Mouse (Mus musculus) cortical plate, adult 2 months (tissue): ENCODE data around the gene Sec63. TPM values are rescaled to one million over a fixed set of nuclear protein-coding genes. Genes with fewer than 3 reads are reported as not detected.

Experiments used
- H3K27ac ChIP-seq: fragments of 200-500 bp; 2 replicates; pipeline ENCODE4 v1.5.1; 2012; ENCODE audit warnings: low read length, control low read depth, inconsistent platforms; ENCODE audit not compliant: insufficient read depth
- H3K4me1 ChIP-seq: fragments of 200-500 bp; 2 replicates; pipeline ENCODE4 v1.6.1; 2011; ENCODE audit warnings: low read length; ENCODE audit not compliant: control insufficient read depth, insufficient read depth
- H3K4me3 ChIP-seq: fragments of 200-500 bp; 2 replicates; pipeline ENCODE4 v1.5.1; 2011; ENCODE audit warnings: mild to moderate bottlenecking, low read length, control low read depth; ENCODE audit not compliant: insufficient read depth
- CTCF ChIP-seq: fragments of 200-500 bp; IDR thresholded peaks from 2 replicates; pipeline ENCODE4 v1.5.1; 2011; ENCODE audit warnings: mild to moderate bottlenecking, control low read depth, low read length; ENCODE audit not compliant: insufficient read depth; ENCODE audit errors: extremely low read depth
- POLR2A ChIP-seq: fragments of 200-500 bp; IDR thresholded peaks from 2 replicates; pipeline ENCODE4 v1.6.1; 2011; ENCODE audit warnings: mild to moderate bottlenecking, low read length, control low read depth; ENCODE audit not compliant: insufficient read depth; ENCODE audit errors: extremely low read depth
- polyA plus RNA-seq: library from polyadenylated mRNA; depleted of rRNA; stranded (reverse); fragments of >200 nt; gene quantifications from 2 replicates; pipeline ENCODE4 v1.2.3, GENCODE M21; 2012; rRNA removed

Sec63 gene
- polyA plus RNA-seq, 1 experiment = 41.8 TPM

DNA sequence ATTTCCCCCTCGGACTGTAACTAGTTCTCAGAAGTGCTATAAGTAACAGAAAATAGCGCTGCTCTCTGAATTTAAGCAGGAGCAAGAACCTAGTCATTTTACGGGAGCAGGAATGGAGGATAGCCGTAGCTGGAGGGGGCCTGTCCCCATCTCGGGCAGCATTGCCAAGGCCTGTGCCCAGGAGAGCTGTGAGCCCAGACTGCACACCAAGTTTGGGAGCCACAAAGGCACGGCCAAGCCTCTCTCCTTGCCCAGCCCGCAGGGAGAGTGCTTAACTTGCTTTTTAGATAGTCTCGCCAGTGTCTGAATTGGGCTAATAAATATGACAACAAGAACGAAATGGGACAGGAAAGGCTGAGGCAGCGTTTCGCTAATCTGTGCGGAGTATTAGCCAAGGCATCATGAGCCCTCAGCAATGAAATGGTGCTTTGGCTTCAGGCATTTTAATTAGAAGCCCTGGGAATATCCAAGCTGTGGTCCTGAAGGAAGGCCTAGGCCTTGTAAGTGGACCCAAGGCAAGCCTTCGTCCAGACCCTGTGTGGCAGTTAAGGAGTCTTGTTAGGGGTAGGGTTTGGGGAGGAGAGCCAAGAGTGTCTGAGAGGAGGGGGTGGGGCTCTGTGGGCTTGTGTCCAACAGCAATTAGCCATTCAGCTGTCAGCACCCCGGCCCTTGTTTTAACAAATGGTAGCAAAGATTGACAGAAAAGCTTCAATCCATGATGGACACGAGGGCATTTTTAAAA, 111.1 kb downstream of the Sec63 start:
- no peaks in the 10 kb centered on the region for H3K4me1 ChIP-seq
- no peak overlapping the region for H3K27ac ChIP-seq
- no peak overlapping the region for H3K4me3 ChIP-seq
- TF ChIP-seq CTCF (no peak), POLR2A (no peak)

DNA sequence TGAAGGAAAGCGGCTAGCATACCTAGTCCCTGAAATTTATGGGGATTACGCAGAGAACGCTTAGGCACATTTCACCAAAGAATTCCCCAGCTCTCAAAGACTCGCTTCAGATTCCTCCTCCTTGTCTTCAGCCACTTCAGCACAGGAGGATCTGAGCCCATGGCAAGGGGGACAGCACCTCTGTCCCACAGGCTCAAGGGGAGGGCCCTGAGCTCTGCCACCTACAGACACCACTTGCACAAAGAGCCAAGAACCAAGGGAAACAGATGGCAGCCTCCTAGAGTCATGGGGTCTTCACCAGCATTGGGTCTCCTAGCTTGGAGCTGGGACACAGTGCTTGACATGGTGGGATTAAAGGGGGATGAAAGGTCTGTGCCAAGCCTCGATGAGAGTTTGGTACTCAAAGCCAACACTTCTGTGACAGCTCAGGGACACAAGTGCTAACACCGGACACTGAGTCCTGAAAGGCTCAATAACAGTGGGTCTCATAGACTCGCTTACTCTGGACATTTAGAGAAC, 111.8 kb downstream of the Sec63 start:
- H3K27ac ChIP-seq = no peak overlapping the region
- no peak overlapping the region for H3K4me3 ChIP-seq
- H3K4me1 ChIP-seq = no peaks in the 10 kb centered on the region
- no peak for TF ChIP-seq POLR2A
- TF ChIP-seq CTCF = no peak

- TF ChIP-seq CTCF (no peak), POLR2A (no peak)
- Histone ChIP-seq H3K27ac (no peak overlapping the region), H3K4me3 (no peak overlapping the region), H3K4me1 (no peaks in the 10 kb centered on the region)
Measured at GRCm38 (mm10) chr10:42876172-42876571, 114.9 kb downstream of the Sec63 start.

DNA sequence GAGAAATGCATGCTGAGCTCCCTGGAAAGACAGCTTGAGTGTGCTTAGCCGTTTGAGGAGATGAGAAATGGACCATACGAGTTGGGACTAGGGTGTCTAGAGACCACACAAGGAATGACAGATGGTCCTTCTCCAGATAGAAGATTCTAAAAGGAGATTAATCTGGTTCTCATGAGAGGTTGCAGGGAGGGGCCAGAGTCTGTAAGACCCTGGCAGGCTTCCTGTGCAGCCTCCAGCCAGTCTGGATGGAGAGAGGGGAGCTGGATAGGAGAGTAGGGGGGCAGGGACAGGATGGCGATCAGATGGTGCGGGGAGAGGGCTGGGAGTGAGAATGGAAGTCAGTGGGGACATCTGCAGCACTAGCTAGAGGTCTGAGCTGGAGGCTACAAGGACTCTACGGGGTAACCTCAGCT, 118.0 kb downstream of the Sec63 start:
- Histone ChIP-seq H3K27ac (no peak overlapping the region), H3K4me3 (no peak overlapping the region), H3K4me1 (no peaks in the 10 kb centered on the region)
- TF ChIP-seq POLR2A (no peak), CTCF (no peak)

GRCm38 (mm10) chr10:42879682-42880081, 118.4 kb downstream of the Sec63 start:
- Histone ChIP-seq H3K27ac (no peak overlapping the region), H3K4me3 (no peak overlapping the region), H3K4me1 (no peaks in the 10 kb centered on the region)
- TF ChIP-seq CTCF = no peak
- no peak for TF ChIP-seq POLR2A

Other genes with a start within 250 kb of the Sec63 start
- 15.2 and 18.6 TPM in 2 replicates for gene Nr2e1, start 177.9 kb upstream of the Sec63 start, polyA plus RNA-seq
- 45.4 TPM in 2 replicates for gene Ostm1, start 177.7 kb upstream of the Sec63 start, polyA plus RNA-seq
- gene Scml4, start 98.9 kb downstream of the Sec63 start, polyA plus RNA-seq = 1.2 and 1.3 TPM in 2 replicates